Mouse (Mus musculus): ENCODE measurements around the gene Eri3. TPM values are rescaled to one million over a fixed set of nuclear protein-coding genes. Genes with fewer than 3 reads are reported as not detected.
A peak's percentile ranks its signal among the peaks of the same experiment; 100 is the strongest.

Eri3 gene
- total RNA-seq, 2 experiments from 2014 or later, result 36.0 to 75.6 TPM

DNA sequence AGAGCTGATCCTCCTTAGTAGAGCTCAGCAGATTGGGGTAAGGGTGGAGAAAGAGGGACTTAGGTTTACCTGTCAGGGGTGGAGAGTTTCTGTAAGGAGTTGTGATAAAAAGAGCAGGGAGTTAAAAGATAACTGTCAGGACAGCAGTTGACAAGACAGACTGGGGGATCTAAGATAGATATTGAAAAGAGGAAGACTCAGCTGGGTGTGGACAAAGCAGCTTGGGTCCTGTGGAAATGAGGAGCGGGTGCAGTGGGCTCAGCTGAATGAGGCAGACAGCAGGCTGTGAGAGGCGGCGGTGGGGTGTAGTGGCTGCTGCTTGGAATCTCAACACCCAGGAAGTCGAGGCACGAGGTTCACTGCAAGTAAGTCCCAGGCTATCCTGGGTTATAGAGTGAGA, 72.1 kb downstream of the Eri3 start:
- ATAC-seq (replicated peaks; ENCODE audit: poor library complexity), result no peak

DNA sequence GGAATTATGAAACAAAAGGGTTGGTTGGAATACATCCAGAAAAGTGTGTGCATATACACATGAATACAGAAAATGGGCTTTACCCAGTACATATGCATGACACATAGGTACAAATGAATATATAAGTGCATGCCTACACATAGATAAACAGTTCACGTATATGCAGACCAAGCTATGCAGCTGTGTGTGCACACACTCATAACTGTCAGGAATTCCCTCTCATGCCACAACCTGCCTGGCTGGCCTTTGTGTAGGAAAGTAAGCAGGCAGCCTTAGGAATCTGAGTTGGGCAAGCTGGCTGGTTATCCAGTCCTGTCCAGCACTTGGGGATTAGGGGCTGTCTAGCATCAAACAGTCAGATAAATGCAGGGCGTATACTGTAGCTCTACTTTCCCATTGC, 72.9 kb downstream of the Eri3 start:
- no peak for ATAC-seq (replicated peaks; ENCODE audit: poor library complexity)

GRCm38 (mm10) chr4:117624660-117625059, 74.5 kb downstream of the Eri3 start:
- peak; percentile 54 for ATAC-seq (replicated peaks; ENCODE audit: poor library complexity)

DNA sequence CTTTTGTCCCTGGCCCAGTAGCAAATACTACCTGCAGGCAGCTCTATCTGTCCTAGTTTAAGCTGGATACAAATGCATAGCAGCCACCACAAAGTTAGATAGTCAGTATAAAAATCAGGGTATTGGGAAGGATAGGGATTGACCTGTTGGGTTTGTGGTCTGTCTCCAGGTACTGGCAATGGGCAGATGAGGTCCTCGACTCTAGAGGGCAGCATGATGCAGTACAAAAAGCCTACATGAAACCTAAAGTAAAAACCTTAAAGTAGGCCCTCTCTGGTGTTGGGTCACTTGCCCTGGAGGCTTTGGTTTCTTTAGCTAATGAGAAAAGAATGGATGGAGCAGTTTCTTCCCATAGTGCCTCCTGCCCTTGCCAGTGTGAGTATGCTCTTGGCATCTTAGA, 78.3 kb downstream of the Eri3 start:
- no peak for ATAC-seq (replicated peaks; ENCODE audit: poor library complexity)

GRCm38 (mm10) chr4:117630053-117630670, 80.0 kb downstream of the Eri3 start:
- no peak for ATAC-seq (replicated peaks; ENCODE audit: poor library complexity)

DNA sequence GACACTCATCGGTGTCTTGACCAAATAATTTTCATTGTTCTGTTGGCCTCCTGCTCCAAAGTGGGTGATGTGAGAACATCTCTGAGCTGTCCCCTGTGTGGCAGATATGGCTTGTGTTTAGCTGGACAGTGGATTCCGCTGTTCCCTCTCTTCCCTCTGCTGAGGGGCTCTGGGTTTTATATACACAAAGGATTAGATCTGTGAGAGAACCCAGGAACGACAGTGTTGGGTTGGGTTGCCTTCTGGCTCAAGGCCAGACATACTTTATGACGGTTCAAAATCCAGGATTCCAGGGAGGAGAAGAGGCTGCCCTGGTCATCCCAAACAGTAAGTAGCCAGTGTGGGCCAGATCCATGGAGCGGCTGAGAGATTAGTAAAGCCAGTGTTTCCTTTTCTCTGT, 83.4 kb downstream of the Eri3 start:
- ATAC-seq (replicated peaks; ENCODE audit: poor library complexity), result no peak

DNA sequence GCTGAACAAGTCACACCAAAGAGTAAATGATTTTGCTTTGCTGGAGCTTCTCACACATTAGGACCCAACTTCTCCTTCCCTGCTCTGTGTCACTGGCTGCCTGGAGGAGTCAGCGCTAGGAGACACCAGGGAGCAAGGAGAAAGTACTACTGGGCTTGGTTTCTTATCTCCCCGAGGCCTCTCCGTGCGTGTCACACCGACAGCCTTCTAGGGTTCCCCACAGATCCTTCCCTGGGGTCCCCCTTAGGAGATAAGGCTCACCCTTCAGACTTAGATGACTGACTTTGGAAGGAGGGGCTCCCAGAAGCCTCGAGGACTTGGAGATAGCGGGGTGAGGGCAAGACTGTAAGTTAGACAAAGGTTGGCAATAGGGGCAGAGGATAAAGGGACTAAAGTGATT, 84.5 kb downstream of the Eri3 start:
- peak; percentile 66 for ATAC-seq (replicated peaks; ENCODE audit: poor library complexity)

- ATAC-seq (replicated peaks; ENCODE audit: poor library complexity), result no peak
Observed at GRCm38 (mm10) chr4:117636152-117636551, 86.0 kb downstream of the Eri3 start.

DNA sequence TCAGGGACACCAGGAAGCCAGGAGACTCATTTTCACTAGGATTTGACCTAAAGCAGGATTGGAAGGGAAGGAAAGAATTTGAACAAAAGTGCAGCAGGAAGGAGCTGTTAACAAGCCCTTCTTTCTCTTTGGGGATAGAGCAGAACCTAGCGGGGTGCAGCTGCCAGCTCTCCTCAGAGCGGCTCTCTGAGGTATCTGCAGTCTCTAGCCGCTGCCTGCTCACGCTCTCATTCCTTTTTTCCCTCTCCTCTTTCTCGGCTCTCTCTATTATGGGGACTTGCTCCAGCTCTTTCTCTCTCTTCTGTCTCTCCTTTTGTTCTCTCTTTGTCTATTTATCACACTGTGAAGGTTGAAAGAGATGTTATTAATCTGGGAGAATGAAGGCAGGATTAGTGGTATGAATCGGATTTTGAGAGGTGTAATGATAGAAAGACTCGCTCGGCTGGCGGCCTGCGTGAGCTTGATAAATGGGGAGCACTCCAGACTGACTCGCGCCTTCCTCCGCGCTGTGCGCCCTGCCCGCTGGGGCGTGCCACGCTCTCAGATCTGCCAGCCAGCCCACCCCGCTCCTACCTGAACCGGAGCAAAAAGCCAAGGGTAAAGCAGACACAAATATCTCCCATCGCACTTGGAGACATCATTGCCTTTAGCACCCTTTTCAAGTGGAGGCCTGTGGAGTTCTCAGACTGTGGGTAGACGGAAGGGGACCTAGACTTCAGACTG, 86.9 kb downstream of the Eri3 start:
- ATAC-seq (replicated peaks; ENCODE audit: poor library complexity), result no peak; the same call in 1 of the 2 replicates

- ATAC-seq (replicated peaks; ENCODE audit: poor library complexity), result no peak
Observed at GRCm38 (mm10) chr4:117640925-117641703, 90.9 kb downstream of the Eri3 start.

GRCm38 (mm10) chr4:117641804-117642203, 91.6 kb downstream of the Eri3 start:
- no peak for ATAC-seq (replicated peaks; ENCODE audit: poor library complexity)

- ATAC-seq (replicated peaks; ENCODE audit: poor library complexity), result no peak
Observed at GRCm38 (mm10) chr4:117645031-117645435, 94.9 kb downstream of the Eri3 start.

DNA sequence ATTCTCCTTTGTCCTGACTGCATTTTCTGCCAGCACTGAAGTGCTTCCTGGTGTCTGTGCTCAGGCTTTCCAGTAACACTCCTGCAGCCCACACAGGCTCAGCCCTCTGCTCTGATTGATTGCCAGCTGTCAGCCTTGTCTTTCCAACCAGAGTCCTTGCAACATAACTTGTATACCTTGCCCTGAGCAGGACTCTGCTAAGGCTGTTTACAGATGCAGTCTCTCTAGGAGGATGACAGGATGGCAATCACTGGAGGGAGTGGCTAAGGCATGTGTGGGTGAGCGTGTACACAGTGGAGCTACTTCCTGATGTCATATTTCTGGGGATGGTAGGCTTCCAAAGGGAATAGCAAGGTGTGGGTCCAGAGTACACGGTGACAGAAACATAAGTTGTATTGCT, 95.7 kb downstream of the Eri3 start:
- no peak for ATAC-seq (replicated peaks; ENCODE audit: poor library complexity)

GRCm38 (mm10) chr4:117646496-117646895, 96.3 kb downstream of the Eri3 start:
- ATAC-seq (replicated peaks; ENCODE audit: poor library complexity), result peak; percentile 26; the same call in 1 of the 2 replicates

- no peak for ATAC-seq (replicated peaks; ENCODE audit: poor library complexity)
Observed at GRCm38 (mm10) chr4:117646926-117647755, 97.0 kb downstream of the Eri3 start.

DNA sequence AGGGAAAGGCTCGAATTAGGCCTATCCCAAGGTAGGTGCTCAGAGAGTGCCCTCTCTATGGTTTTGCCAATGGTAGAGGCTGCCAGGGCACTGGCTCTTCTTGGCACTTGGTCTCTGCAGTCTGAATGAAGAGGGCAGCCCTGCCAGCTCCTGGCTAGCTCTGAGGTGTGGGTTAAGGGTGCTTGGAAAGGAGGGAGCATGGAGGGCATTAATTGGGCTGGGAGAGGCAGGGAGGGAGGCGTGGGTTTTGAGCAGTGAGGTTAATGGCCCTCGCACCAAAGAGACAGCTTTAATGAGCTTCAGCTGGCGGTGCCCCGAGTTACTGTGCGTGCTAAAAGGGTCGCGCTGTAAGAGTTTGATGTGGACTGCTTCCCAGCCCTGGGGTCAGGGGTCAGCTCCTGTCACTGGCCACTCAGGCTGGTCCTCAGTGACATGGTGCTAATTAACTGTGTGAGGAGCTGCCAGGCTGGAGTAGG, 101.5 kb downstream of the Eri3 start:
- ATAC-seq (replicated peaks; ENCODE audit: poor library complexity), result no peak

DNA sequence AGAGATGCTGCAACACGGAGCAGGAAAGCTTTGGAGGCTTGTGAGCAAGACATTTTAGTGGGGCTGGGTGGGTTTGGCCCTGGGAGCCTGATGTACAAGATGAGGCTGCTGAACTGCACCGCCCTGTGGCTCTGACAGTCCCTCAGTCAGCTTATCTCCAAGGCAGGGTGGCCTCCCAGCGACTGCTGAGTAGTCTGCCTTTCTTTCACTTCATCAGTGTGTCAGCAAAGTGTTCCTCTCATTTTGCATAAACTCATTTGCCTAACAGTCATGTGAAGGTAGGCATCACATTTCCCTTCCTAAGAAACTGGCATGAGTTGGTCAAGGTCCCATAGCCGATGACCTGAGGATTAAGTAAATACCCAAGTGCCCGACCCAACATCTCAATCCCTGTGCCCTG, 102.6 kb downstream of the Eri3 start:
- ATAC-seq (replicated peaks; ENCODE audit: poor library complexity), result 0 out of 2 replicates have a peak, but pooled peaks have one; percentile 44

DNA sequence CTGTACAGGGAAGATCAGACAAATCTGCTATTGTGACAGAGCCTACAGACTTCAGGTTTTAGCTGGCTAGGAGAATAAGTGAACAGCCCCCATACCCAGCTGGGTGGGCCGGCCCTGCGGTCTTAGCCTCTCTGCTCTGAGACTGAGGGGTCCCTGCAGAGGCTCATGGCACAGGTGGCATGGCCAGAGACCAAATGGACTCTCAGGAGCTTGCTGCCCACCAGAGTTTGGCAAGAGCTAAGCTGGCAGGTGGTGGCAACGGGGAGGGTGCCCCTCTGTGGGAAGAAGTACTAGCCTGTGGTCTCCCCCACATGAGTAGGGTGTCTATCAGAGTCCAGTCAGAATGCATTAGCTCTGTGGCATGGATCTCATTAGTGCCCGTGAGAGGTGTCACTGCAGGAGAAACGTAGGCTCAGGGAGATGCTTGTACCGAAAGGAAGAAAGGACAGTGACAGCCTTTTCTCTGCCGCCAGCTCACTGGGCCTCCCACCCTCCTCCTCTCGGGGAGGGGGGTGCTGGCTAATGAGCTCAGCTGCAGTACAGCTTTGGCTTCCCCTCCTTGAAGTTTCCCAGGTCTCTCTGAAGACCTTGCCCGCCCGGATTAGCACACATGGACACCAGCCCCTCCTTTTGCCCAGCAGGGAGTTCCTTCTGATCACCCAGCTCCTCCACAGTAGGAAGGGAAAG, 104.0 kb downstream of the Eri3 start:
- no peak for ATAC-seq (replicated peaks; ENCODE audit: poor library complexity)

- ATAC-seq (replicated peaks; ENCODE audit: poor library complexity), result no peak
Observed at GRCm38 (mm10) chr4:117654703-117655499, 104.7 kb downstream of the Eri3 start.

Data from megakaryocyte progenitor cell, adult 5-6 weeks (primary cell).